Mouse (Mus musculus) right cerebral cortex, postnatal 4 days (tissue): ENCODE results near the gene Xrcc4.
"Not testable (repeated sequence)": the region's sequence is repeated elsewhere in the genome, so short reads cannot be mapped to it uniquely, and the experiment has no call there.

Experiments
- DNase-seq: peaks from one replicate; pipeline ENCODE4 v3.0.0-alpha.2; 2022

Xrcc4 gene

GRCm38 (mm10) chr13:90088962-90089824 lies at the start of gene Xrcc4, which contains the start of gene Tmem167:
Xrcc4 (minus strand) TSS chr13:90089608.
Tmem167 (plus strand) TSS chr13:90089123.
- DNase-seq = peak; percentile 90

GRCm38 (mm10) chr13:90136156-90136910 lies 46.9 kb upstream of the Xrcc4 start:
- DNase-seq = peak; percentile 55

GRCm38 (mm10) chr13:90111681-90112080 lies 22.3 kb upstream of the Xrcc4 start:
- no peak for DNase-seq

- not testable (repeated sequence) for DNase-seq
Observed at GRCm38 (mm10) chr13:90108746-90109145, 19.3 kb upstream of the Xrcc4 start.

- DNase-seq = no peak
Observed at GRCm38 (mm10) chr13:90106139-90106538, 16.7 kb upstream of the Xrcc4 start.

GRCm38 (mm10) chr13:90101514-90101913 lies 12.1 kb upstream of the Xrcc4 start:
- DNase-seq = no peak

- no peak for DNase-seq
Observed at GRCm38 (mm10) chr13:90089825-90090183, 396 bp upstream of the Xrcc4 start.

GRCm38 (mm10) chr13:90061877-90062276 lies 27.5 kb downstream of the Xrcc4 start:
- no peak for DNase-seq

GRCm38 (mm10) chr13:90052408-90052807 lies 37.0 kb downstream of the Xrcc4 start:
- no peak for DNase-seq

- no peak for DNase-seq
Observed at GRCm38 (mm10) chr13:90051735-90052134, 37.7 kb downstream of the Xrcc4 start.

- no peak for DNase-seq
Observed at GRCm38 (mm10) chr13:90039613-90040012, 49.8 kb downstream of the Xrcc4 start.

- DNase-seq = no peak
Observed at GRCm38 (mm10) chr13:90032977-90033376, 56.4 kb downstream of the Xrcc4 start.

GRCm38 (mm10) chr13:90032523-90032922 lies 56.9 kb downstream of the Xrcc4 start:
- no peak for DNase-seq

- no peak for DNase-seq
Observed at GRCm38 (mm10) chr13:90030911-90031310, 58.5 kb downstream of the Xrcc4 start.

GRCm38 (mm10) chr13:90012620-90013019 lies 76.8 kb downstream of the Xrcc4 start:
- DNase-seq = no peak

GRCm38 (mm10) chr13:90012198-90012597 lies 77.2 kb downstream of the Xrcc4 start:
- DNase-seq = no peak

- DNase-seq = no peak
Observed at GRCm38 (mm10) chr13:90011129-90011528, 78.3 kb downstream of the Xrcc4 start.

GRCm38 (mm10) chr13:90009786-90010185 lies 79.6 kb downstream of the Xrcc4 start:
- no peak for DNase-seq

- DNase-seq = no peak
Observed at GRCm38 (mm10) chr13:90005561-90005960, 83.8 kb downstream of the Xrcc4 start.

- DNase-seq = no peak
Observed at GRCm38 (mm10) chr13:89997531-89997930, 91.9 kb downstream of the Xrcc4 start.

- DNase-seq = no peak
Observed at GRCm38 (mm10) chr13:89986087-89986486, 103.3 kb downstream of the Xrcc4 start.

- DNase-seq = no peak
Observed at GRCm38 (mm10) chr13:89970940-89971339, 118.5 kb downstream of the Xrcc4 start.

GRCm38 (mm10) chr13:89968671-89969070 lies 120.7 kb downstream of the Xrcc4 start:
- DNase-seq = no peak

- no peak for DNase-seq
Observed at GRCm38 (mm10) chr13:89944354-89944753, 145.1 kb downstream of the Xrcc4 start.
